Mouse (Mus musculus) cerebellum, adult 2 months (tissue): ENCODE measurements around the gene Zfp398.

Experiments
- CTCF ChIP-seq: fragments of 200-500 bp; IDR thresholded peaks from 2 replicates; pipeline ENCODE4 v1.5.1; 2011; ENCODE audit warnings: low read depth, mild to moderate bottlenecking, control low read depth, low read length, moderate library complexity, borderline replicate concordance; ENCODE audit not compliant: insufficient read depth
- POLR2A ChIP-seq: fragments of 200-500 bp; IDR thresholded peaks from 2 replicates; pipeline ENCODE4 v1.6.1; 2011; ENCODE audit warnings: low read length, control low read depth, borderline replicate concordance; ENCODE audit not compliant: insufficient read depth

GRCm38 (mm10) chr6:47911650-47912049 lies 76.2 kb downstream of the Zfp398 start:
- TF ChIP-seq CTCF: no peak
- no peak for TF ChIP-seq POLR2A
